Mouse (Mus musculus): ENCODE data around the gene Pip5k1b. TPM values are rescaled to one million over a fixed set of nuclear protein-coding genes. Genes with fewer than 3 reads are reported as not detected.
A peak's percentile ranks its signal among the peaks of the same experiment; 100 is the strongest.

Pip5k1b gene
- total and polyA plus RNA-seq, 3 experiments = 14.6 to 23.1 (median 22.2) TPM

GRCm38 (mm10) chr19:24469216-24469615 is 86.5 kb downstream of the Pip5k1b start:
- no peak overlapping the region for H3K27ac ChIP-seq
- intact Hi-C loops (cut with DNase I) = no loop called here
- H3K9ac ChIP-seq (ENCODE audit: low read depth, low read length) = no peak overlapping the region
- DNase-seq = no peak
- no peaks in the 10 kb centered on the region for H3K36me3 ChIP-seq (ENCODE audit: control insufficient read depth, insufficient read depth, low read length)
- peaks cover 2% of the 10 kb centered on the region; the same call in 1 of the 2 replicates for H3K79me2 ChIP-seq (replicated peaks; ENCODE audit: control insufficient read depth, insufficient read depth, low read length)
- H3K4me1 ChIP-seq (ENCODE audit: control insufficient read depth, insufficient read depth, low read length) = no peaks in the 10 kb centered on the region; the same call in 1 of the 2 replicates
- no peak for TF ChIP-seq EP300 (IDR thresholded peaks at IDR 0.05; ENCODE audit: insufficient read depth, low read depth, low read length)
- TF ChIP-seq CTCF (IDR thresholded peaks at IDR 0.05) = no peak
- TF ChIP-seq POLR2A (IDR thresholded peaks at IDR 0.05; ENCODE audit: insufficient read depth, low read depth, low read length) = no peak
- no peaks in the 10 kb centered on the region for H3K27me3 ChIP-seq (ENCODE audit: control insufficient read depth, insufficient read depth, low read length)
- H3K4me3 ChIP-seq = no peak overlapping the region
- 49% methylated on average over 4 of the region's 4 CpGs for WGBS

GRCm38 (mm10) chr19:24468616-24469015 is 87.1 kb downstream of the Pip5k1b start:
- 60% methylated on average over 3 of the region's 3 CpGs for WGBS
- TF ChIP-seq POLR2A (IDR thresholded peaks at IDR 0.05; ENCODE audit: insufficient read depth, low read depth, low read length) = no peak
- TF ChIP-seq CTCF (IDR thresholded peaks at IDR 0.05) = no peak
- Histone ChIP-seq H3K4me3 (no peak overlapping the region), H3K36me3 (ENCODE audit: control insufficient read depth, insufficient read depth, low read length) (no peaks in the 10 kb centered on the region), H3K79me2 (replicated peaks; ENCODE audit: control insufficient read depth, insufficient read depth, low read length) (peaks cover 2% of the 10 kb centered on the region; the same call in 1 of the 2 replicates), H3K4me1 (ENCODE audit: control insufficient read depth, insufficient read depth, low read length) (no peaks in the 10 kb centered on the region; the same call in 1 of the 2 replicates), H3K27ac (no peak overlapping the region), H3K27me3 (ENCODE audit: control insufficient read depth, insufficient read depth, low read length) (no peaks in the 10 kb centered on the region), H3K9ac (ENCODE audit: low read depth, low read length) (no peak overlapping the region)
- no peak for DNase-seq
- intact Hi-C loops (cut with DNase I) = no loop called here

- no peaks in the 10 kb centered on the region; the same call in 1 of the 2 replicates for H3K4me1 ChIP-seq (ENCODE audit: control insufficient read depth, insufficient read depth, low read length)
- TF ChIP-seq EP300 (IDR thresholded peaks at IDR 0.05; ENCODE audit: insufficient read depth, low read depth, low read length) = no peak
- no peak for TF ChIP-seq CTCF (IDR thresholded peaks at IDR 0.05)
- TF ChIP-seq POLR2A (IDR thresholded peaks at IDR 0.05; ENCODE audit: insufficient read depth, low read depth, low read length) = no peak
- 88% methylated on average over 2 of the region's 3 CpGs for WGBS
- H3K36me3 ChIP-seq (ENCODE audit: control insufficient read depth, insufficient read depth, low read length) = no peaks in the 10 kb centered on the region
- H3K27me3 ChIP-seq (ENCODE audit: control insufficient read depth, insufficient read depth, low read length) = no peaks in the 10 kb centered on the region
- H3K27ac ChIP-seq = no peak overlapping the region
- no peaks in the 10 kb centered on the region for H3K79me2 ChIP-seq (replicated peaks; ENCODE audit: control insufficient read depth, insufficient read depth, low read length)
- DNase-seq = no peak
- intact Hi-C loops (cut with DNase I) = no loop called here
- no peak overlapping the region for H3K4me3 ChIP-seq
- H3K9ac ChIP-seq (ENCODE audit: low read depth, low read length) = no peak overlapping the region
Observed at GRCm38 (mm10) chr19:24463011-24463410, 92.7 kb downstream of the Pip5k1b start.

GRCm38 (mm10) chr19:24456591-24457231 is 99.0 kb downstream of the Pip5k1b start:
- no peak for TF ChIP-seq CTCF (IDR thresholded peaks at IDR 0.05)
- no peak for TF ChIP-seq POLR2A (IDR thresholded peaks at IDR 0.05; ENCODE audit: insufficient read depth, low read depth, low read length)
- TF ChIP-seq EP300 (IDR thresholded peaks at IDR 0.05; ENCODE audit: insufficient read depth, low read depth, low read length) = no peak
- no peaks in the 10 kb centered on the region for H3K27me3 ChIP-seq (ENCODE audit: control insufficient read depth, insufficient read depth, low read length)
- WGBS = 66% methylated on average over 6 of the region's 6 CpGs
- H3K4me1 ChIP-seq (ENCODE audit: control insufficient read depth, insufficient read depth, low read length) = no peaks in the 10 kb centered on the region; the same call in 1 of the 2 replicates
- intact Hi-C loops (cut with DNase I) = loop anchor here (5.0 kb wide), 1 partner anchor 101 kb away; the partner anchor contains the start of gene Pip5k1b
- DNase-seq = peak; percentile 39 to 44
- H3K79me2 ChIP-seq (replicated peaks; ENCODE audit: control insufficient read depth, insufficient read depth, low read length) = no peaks in the 10 kb centered on the region
- no peak overlapping the region for H3K9ac ChIP-seq (ENCODE audit: low read depth, low read length)
- H3K4me3 ChIP-seq = no peak overlapping the region
- H3K27ac ChIP-seq = no peak overlapping the region
- H3K36me3 ChIP-seq (ENCODE audit: control insufficient read depth, insufficient read depth, low read length) = no peaks in the 10 kb centered on the region

- H3K27me3 ChIP-seq (ENCODE audit: control insufficient read depth, insufficient read depth, low read length) = no peaks in the 10 kb centered on the region
- H3K79me2 ChIP-seq (replicated peaks; ENCODE audit: control insufficient read depth, insufficient read depth, low read length) = no peaks in the 10 kb centered on the region
- intact Hi-C loops (cut with DNase I) = loop anchor here (5.0 kb wide), 1 partner anchor 102 kb away; the partner anchor contains the start of gene Pip5k1b
- no peak overlapping the region for H3K9ac ChIP-seq (ENCODE audit: low read depth, low read length)
- DNase-seq = no peak
- H3K27ac ChIP-seq = no peak overlapping the region
- no peaks in the 10 kb centered on the region for H3K36me3 ChIP-seq (ENCODE audit: control insufficient read depth, insufficient read depth, low read length)
- no peaks in the 10 kb centered on the region; the same call in 1 of the 2 replicates for H3K4me1 ChIP-seq (ENCODE audit: control insufficient read depth, insufficient read depth, low read length)
- TF ChIP-seq EP300 (IDR thresholded peaks at IDR 0.05; ENCODE audit: insufficient read depth, low read depth, low read length) = no peak
- TF ChIP-seq POLR2A (IDR thresholded peaks at IDR 0.05; ENCODE audit: insufficient read depth, low read depth, low read length) = no peak
- TF ChIP-seq CTCF (IDR thresholded peaks at IDR 0.05) = no peak
- H3K4me3 ChIP-seq = no peak overlapping the region
- 72% methylated on average over 6 of the region's 6 CpGs for WGBS
Observed at GRCm38 (mm10) chr19:24455249-24455960, 100.3 kb downstream of the Pip5k1b start.

- H3K27me3 ChIP-seq (ENCODE audit: control insufficient read depth, insufficient read depth, low read length) = no peaks in the 10 kb centered on the region
- H3K4me3 ChIP-seq = no peak overlapping the region
- DNase-seq = no peak
- TF ChIP-seq POLR2A (IDR thresholded peaks at IDR 0.05; ENCODE audit: insufficient read depth, low read depth, low read length) = no peak
- TF ChIP-seq EP300 (IDR thresholded peaks at IDR 0.05; ENCODE audit: insufficient read depth, low read depth, low read length) = no peak
- TF ChIP-seq CTCF (IDR thresholded peaks at IDR 0.05) = no peak
- H3K9ac ChIP-seq (ENCODE audit: low read depth, low read length) = no peak overlapping the region
- H3K4me1 ChIP-seq (ENCODE audit: control insufficient read depth, insufficient read depth, low read length) = no peaks in the 10 kb centered on the region; the same call in 1 of the 2 replicates
- no peaks in the 10 kb centered on the region for H3K36me3 ChIP-seq (ENCODE audit: control insufficient read depth, insufficient read depth, low read length)
- no peaks in the 10 kb centered on the region for H3K79me2 ChIP-seq (replicated peaks; ENCODE audit: control insufficient read depth, insufficient read depth, low read length)
- WGBS = 72% methylated on average over 2 of the region's 2 CpGs
- intact Hi-C loops (cut with DNase I) = no loop called here
- no peak overlapping the region for H3K27ac ChIP-seq
Observed at GRCm38 (mm10) chr19:24454451-24454850, 101.2 kb downstream of the Pip5k1b start.
